Mouse (Mus musculus) B cell, adult 2 months (primary cell): Measurements from ENCODE around the gene Tac4.

ENCODE experiments used
- DNase-seq, 2 experiments: peaks; one replicate each; pipeline ENCODE4 v3.0.0; 2022

Gene Tac4

DNA sequence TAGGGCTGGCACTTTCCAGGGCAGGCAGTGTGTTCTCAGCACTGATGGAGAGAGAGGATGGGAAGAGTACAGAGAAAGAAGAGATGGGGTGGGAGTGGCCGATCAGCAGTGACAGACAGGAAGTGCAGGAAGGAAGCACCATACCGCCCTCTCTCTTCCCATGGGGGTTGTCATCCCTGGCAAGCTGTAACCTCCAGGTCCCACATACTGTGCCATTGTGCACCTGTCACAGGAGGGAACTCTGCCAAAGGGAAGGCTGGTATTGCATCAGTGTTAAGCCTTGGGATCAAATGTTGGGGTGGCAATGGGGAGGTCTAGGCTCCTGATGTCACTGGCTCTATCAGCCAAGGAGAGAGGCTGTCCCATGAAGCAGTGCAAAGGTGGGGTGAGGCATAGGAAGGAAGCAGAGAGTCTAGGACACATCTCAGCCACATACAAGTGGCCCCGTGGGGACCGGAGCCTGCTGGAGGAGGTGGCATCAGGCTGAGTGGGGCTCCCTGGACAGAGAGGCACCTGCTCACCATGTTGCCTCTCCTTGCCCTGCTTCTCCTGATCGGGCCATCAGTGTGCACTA lies at the start of gene Tac4:
Tac4 (plus strand) TSS at position 352 of the 574 bp plus-strand sequence.
- peak; percentile 42 to 46 for DNase-seq

DNA sequence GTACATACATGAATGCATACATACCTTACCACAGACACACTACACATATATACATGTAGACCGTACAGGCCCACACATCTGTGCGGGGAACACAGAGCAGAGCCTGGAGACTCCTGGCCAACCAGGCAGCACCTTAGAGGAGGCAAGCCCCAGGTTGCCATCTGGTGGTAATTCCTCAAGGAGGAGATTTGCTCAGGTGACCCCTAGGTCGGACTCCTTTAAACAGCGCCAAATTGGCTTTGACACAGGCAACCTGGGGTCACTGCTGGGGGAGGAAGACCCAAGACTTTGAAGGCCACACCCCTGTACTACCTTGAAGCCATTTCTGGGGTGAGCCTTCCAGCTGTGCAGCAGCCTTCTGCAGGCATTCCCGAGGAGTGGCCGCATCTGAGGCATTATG lies 47.7 kb upstream of the Tac4 start:
- no peak for DNase-seq

DNA sequence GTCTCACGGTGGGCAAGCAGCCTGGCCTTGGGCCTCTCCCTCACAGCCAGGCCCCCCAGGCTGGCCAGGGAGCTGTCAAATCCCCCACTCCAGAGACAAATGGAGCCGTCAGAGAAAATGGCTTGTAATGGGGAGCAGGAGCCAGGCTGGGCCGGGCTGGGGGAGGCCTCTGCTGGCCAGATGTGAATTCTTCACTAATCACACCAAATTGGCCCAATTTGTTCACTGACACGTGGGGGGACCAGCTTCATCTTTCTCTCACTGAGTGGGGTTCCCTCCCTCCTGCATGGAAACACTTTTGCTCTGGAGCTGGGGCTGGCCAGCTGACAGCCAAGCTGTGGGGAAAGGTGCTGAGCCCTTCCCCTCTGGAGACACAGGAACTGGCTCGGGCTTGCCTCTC lies 47.0 kb upstream of the Tac4 start:
- DNase-seq: no peak

- DNase-seq: no peak
These were observed 45.1 kb upstream of the Tac4 start for GRCm38 (mm10) chr11:95216193-95216592.

DNA sequence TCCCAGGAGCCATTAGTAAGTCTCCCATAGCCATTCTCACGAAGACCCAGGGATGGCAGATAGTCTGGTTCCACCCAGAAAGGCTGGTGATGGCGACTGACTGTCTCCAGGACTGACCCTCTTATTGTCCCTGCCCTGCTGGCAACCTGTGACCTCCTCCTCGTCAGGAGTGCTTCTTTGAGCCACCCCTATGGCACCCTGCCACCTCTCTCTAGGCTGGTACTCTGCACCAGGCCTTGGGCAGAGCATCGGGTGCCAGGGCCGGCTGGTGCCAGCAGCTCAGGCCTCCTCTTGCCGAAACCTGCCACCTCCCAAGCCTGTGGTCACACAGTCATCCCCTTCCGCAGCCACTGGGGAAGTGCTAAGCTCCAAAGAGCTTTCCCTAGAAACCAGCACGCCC lies 42.2 kb upstream of the Tac4 start:
- no peak for DNase-seq

DNA sequence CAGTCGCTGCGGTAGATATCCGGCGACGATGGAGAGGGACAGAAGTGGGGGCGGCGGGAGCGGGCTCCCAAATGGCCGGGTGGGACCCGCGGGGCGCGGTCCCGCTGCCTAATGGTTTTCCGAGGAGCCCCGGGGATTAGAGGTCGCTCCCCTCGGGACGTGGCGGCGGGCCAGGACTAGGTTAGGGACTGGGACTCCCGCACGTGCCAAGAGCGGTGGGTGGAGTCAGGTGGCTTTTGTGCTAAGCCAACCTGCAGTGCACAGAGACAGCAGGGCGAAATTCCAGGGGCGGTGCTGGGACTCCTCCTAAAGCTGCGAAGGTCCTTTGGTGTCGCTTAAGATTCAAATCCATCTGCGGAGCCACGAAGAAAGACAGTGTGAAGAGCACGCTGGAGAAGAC lies 37.9 kb upstream of the Tac4 start:
- no peak for DNase-seq

GRCm38 (mm10) chr11:95224124-95224893 lies 37.0 kb upstream of the Tac4 start:
- DNase-seq: no peak

- DNase-seq: no peak
These were observed 35.9 kb upstream of the Tac4 start for GRCm38 (mm10) chr11:95225448-95225847.

- DNase-seq: no peak
These were observed 33.9 kb upstream of the Tac4 start for GRCm38 (mm10) chr11:95227467-95227866.

DNA sequence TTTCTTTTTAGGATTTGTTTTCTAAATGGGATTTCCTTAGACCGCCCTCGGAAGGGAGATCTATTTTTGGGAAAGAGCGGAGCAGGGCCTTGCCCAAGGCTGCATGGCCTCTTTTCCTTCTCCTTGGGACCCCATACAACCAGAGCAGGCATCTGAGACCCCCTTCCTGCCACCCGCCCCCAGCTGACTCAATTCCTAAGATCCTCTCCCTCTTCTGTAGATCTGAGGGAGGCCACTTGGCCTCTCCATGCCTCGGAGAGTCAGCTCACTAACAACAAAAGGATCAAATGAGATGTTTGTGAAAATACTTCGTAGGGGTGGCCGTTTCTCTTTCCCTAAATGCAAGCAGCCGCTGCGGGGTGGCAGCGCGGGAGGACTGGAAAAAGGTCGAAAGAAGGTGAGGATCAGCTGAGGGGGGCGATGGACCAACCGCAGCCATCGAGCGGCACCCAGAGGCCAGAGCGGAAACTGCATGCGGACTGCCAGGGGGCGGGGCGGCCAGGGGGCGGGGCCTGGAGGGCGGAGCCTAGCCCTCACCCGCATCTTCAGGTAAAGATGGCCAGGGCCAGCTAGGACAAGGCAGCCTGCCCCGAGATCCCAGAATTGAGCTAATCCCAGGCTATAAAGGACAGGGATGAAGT lies 29.5 kb upstream of the Tac4 start:
- peak; percentile 77 to 78 for DNase-seq

GRCm38 (mm10) chr11:95232329-95232696 lies 29.0 kb upstream of the Tac4 start:
- DNase-seq: no peak

- DNase-seq: no peak
These were observed 22.9 kb upstream of the Tac4 start for GRCm38 (mm10) chr11:95238477-95238876.

DNA sequence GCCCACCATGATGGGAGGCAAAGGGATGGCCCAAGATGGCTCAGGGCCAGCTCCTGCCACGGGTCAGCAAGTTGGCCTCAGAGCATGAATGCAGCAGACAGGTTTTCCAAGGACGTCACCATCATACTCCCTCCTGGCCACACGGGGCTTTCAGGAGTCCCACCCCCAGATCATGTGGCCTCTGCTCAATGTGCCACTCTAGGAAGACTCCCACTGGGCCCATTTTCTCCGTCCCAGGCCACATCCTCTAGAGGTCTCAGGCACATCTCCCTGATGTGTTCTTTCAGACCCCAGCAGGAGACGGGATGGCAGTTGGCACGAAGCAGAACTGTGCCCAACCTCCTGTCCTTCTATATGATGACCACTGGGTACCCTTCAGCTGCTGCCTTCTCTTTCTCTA lies 18.7 kb upstream of the Tac4 start:
- no peak for DNase-seq

GRCm38 (mm10) chr11:95245456-95245855 lies 15.9 kb upstream of the Tac4 start:
- no peak for DNase-seq

DNA sequence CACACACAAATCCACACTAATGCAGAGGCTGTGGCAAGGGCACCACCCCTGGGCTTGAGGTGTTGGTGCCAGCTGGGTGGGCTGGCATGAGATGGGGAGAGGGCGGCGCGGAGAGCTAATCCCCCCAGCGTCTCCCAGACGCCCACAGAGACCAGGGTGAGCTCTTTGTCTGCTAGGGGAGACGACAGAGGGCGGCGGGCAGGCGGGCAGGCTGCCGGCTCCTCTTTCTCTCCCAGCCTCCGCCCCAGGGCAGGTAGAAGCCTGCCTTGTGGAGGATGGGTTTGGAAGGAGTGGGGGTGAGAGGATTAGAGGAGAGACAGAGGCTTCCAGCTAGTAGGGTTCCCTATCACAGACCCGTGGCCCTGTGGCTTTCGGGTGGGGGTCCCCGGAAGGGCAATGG lies 14.3 kb upstream of the Tac4 start:
- no peak for DNase-seq

GRCm38 (mm10) chr11:95250110-95250509 lies 11.2 kb upstream of the Tac4 start:
- no peak for DNase-seq

GRCm38 (mm10) chr11:95251295-95251694 lies 10.0 kb upstream of the Tac4 start:
- DNase-seq: peak; percentile 79 to 80

DNA sequence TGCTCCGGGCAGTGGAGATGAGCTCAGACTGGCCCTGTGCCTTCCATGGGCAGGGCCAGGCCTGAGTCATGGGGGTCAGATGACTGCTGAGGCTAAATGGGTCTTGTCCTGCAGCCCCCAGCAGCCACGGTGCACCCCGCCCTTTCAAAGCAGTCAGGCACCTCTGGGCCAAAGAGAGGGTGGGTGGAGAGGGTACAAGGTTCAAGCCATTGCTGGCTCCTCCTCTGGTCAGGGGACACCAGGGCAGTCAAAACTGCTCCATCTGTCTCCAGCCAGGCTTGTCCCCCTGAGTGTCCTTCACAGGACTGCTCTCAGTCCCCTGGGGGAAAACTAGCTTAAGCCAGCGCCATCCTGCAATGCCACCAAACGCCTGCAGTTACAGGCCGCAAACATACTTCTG lies 9.2 kb upstream of the Tac4 start:
- no peak for DNase-seq

GRCm38 (mm10) chr11:95254165-95254564 lies 7.2 kb upstream of the Tac4 start:
- no peak for DNase-seq

- no peak for DNase-seq
These were observed 5.6 kb upstream of the Tac4 start for GRCm38 (mm10) chr11:95255747-95256146.

DNA sequence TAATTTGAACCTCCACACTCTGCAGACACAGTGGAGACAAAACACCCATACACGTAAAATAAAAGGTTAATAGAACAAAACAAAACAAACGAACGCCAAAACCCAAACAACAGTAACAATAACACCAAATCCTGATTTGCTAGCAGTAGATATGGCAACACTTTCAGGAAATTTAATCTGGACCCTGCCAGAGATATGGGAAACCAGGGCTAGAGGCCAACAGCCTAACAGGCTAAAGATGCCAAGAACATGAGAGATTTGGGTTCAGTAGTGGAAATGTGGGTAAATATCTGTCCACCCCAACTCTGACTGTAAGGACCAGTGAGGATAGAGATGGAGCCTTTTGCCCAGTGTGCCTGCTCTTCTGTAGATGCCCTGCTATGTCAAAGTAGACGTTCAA lies 3.4 kb upstream of the Tac4 start:
- DNase-seq: peak in 1 of 2 experiments; percentile 9

- DNase-seq: peak; percentile 88 to 90
These were observed 2.8 kb upstream of the Tac4 start for GRCm38 (mm10) chr11:95258490-95258889.

DNA sequence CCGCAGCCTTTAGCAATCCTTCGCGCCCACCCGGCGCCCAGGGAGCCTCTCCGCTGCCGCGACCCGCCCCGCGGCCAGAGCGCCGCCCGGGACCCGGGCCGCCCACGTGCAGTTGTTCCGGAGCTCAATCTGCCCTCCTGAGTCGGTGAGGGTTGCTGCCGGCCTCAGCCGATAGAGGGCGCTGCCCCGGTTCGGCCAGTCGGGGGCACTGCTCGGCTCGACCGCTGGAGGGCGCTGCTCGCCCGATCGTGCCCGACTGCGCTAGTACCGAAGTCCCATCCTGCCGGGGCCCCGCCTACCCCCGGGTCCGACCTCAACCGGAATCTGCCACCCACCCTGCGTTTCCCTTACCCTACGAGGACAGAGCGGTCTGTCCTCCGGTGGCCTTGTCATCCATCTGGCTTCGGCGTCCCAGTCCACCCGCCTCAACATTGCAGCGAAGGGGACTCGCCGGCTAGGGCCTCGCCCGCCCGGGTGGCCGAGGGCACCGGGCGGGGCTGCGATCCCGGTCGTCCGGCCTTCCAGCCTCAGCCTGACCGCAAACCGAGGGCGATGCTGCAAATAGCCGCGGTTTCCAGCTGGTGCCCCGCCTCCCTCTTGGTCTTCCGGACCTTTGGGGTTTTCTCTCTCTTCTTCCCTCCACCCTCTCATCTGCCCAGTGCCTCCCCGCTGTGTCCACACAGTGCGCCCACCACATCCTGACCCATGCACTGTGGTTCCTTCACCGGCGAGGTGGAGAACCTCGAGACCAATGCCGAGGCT lies 2.1 kb upstream of the Tac4 start:
- peak; percentile 98 to 99 for DNase-seq
